Mouse (Mus musculus) kidney, postnatal 0 days (tissue): ENCODE data around the gene Vmn1r57. TPM values are rescaled to one million over a fixed set of nuclear protein-coding genes. Genes with fewer than 3 reads are reported as not detected.
"Not testable (repeated sequence)": the region's sequence is repeated elsewhere in the genome, so short reads cannot be mapped to it uniquely, and the experiment has no call there.

Experiments used
- ATAC-seq: fragments of 200-750 bp; cut with Nextera tagmentation; replicated peaks from 2 replicates; pipeline ENCODE4 v1.8.0; 2017; ENCODE audit warnings: low read depth, moderate number of reproducible peaks, moderate TSS enrichment, moderate library complexity; ENCODE audit not compliant: low FRiP score
- DNase-seq: peaks from one replicate; pipeline ENCODE4 v3.0.0-alpha.2; 2016; ENCODE audit warnings: low spot score
- H3K27ac ChIP-seq: fragments of 300-500 bp; sonication (generic); 2 replicates; pipeline ENCODE4 v1.5.1; 2014; ENCODE audit warnings: mild to moderate bottlenecking
- H3K27me3 ChIP-seq: fragments of 300-500 bp; sonication (generic); 2 replicates; pipeline ENCODE4 v1.6.1; 2014; ENCODE audit warnings: low read length, mixed read lengths; ENCODE audit not compliant: insufficient read depth
- H3K36me3 ChIP-seq: fragments of 300-500 bp; sonication (generic); 2 replicates; pipeline ENCODE4 v1.6.1; 2014; ENCODE audit warnings: low read length, mixed read lengths; ENCODE audit not compliant: insufficient read depth
- H3K4me1 ChIP-seq: fragments of 300-500 bp; sonication (generic); replicated peaks from 2 replicates; pipeline ENCODE4 v1.6.1; 2014; ENCODE audit warnings: antibody characterized with exemption, low read length, mixed read lengths; ENCODE audit not compliant: insufficient read depth
- H3K4me2 ChIP-seq: fragments of 300-500 bp; sonication (generic); 2 replicates; pipeline ENCODE4 v1.6.1; 2014; ENCODE audit warnings: mild to moderate bottlenecking, low read length, moderate library complexity, mixed read lengths
- H3K4me3 ChIP-seq: fragments of 300-500 bp; sonication (generic); replicated peaks from 2 replicates; pipeline ENCODE4 v1.5.1; 2014; ENCODE audit warnings: low read depth, low read length
- H3K9ac ChIP-seq: fragments of 300-500 bp; sonication (generic); 2 replicates; pipeline ENCODE4 v1.6.1; 2014; ENCODE audit warnings: low read depth, low read length
- H3K9me3 ChIP-seq: fragments of 300-500 bp; sonication (generic); replicated peaks from 2 replicates; pipeline ENCODE4 v1.6.1; 2016; ENCODE audit warnings: low read length, inconsistent platforms, mixed read lengths
- CTCF ChIP-seq: IDR thresholded peaks from 2 replicates; pipeline ENCODE4 v1.5.1; 2016; ENCODE audit warnings: antibody characterized with exemption, low read depth, mild to moderate bottlenecking, moderate library complexity
- WGBS: fragments of 180-500 bp; shearing (Covaris S2); extraction: QIAGEN DNeasy Blood & Tissue Kit; methylation state at CpG from one replicate; pipeline ENCODE4 v1.1.7; 2014; 5-methylcytosine and 5-hydroxymethylcytosine counted together
- polyA plus RNA-seq: library from polyadenylated mRNA; unstranded; fragments of >200 nt; fragmentation: Nextera tagmentation; extraction: Ambion mirVana; gene quantifications from 2 replicates; pipeline ENCODE4 v1.2.1, GENCODE M21; 2015

Gene Vmn1r57
- not detected in 2 replicates for polyA plus RNA-seq

DNA sequence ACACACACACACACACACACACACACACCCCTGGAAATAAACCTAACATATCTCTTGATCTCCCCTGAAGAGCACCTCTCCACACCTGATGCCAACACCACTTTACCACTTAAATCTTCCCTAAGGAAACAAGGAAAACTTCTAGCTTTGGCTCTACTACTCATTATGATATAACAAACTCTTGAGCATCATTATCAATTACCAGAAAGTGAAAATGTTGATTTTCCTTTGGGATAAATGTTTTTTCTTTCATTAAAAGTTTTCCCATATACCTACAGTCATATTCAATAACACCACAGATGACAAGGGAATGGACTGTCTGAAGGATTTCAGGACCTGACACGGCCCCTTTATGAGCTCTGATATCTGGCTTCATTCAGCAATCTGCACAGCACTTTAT, at the start of gene Vmn1r57:
TSS of gene Vmn1r57 (plus strand) at position 301 of the 400 bp plus-strand sequence.
- H3K4me1 ChIP-seq, H3K27me3 ChIP-seq, H3K27ac ChIP-seq, H3K4me2 ChIP-seq, DNase-seq, H3K4me3 ChIP-seq, ATAC-seq, H3K36me3 ChIP-seq, H3K9ac ChIP-seq, H3K9me3 ChIP-seq: not testable (repeated sequence)
- 79% methylated on average over 1 of the region's 1 CpGs for WGBS

DNA sequence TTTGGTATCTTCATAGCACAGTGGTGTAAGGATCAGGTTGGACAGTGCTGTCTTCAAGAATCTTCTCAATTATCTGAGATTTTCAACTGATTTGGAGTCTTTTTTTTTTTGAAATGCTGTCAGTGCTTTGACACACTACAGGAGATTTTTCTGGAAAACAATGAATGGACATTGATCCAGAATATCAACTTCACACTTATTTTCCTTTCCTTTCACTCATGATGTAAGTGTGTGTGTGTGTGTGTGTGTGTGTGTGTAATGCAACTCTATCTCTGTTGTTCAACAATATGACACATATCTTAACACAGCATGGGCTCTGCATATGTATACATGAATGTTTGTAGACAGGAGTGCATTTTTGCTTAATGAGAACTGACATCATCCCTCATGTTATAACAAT, 21.6 kb upstream of the Vmn1r57 start, which contains the start of gene Vmn1r56:
TSS of gene Vmn1r56 (minus strand) at position 101 of the 400 bp plus-strand sequence.
- H3K27me3 ChIP-seq, ATAC-seq, H3K4me3 ChIP-seq, DNase-seq, H3K4me1 ChIP-seq, H3K4me2 ChIP-seq, H3K9me3 ChIP-seq, H3K27ac ChIP-seq, H3K9ac ChIP-seq, H3K36me3 ChIP-seq: not testable (repeated sequence)

DNA sequence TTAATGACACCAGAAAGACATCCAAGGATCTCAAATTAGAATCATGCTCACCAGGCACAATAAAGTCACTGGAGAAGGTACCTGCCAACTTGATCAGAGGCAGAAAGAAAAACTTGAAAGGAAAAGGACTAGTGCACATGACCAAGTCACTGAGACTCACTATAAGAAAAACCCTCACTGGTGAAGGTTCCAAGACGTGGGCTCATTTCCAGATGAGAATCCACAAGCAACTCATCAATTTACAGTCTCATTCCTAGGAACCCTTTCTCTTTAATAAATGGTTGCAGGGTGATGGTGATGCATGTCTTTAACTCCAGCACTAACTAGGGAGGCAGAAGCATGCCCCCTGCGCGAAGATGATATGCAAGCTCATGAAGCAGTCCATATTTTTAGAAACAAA, 44.8 kb downstream of the Vmn1r57 start:
- Histone ChIP-seq H3K9me3 (no peaks in the 10 kb centered on the region; the same call in 1 of the 2 replicates), H3K27ac (no peak overlapping the region), H3K4me1 (no peaks in the 10 kb centered on the region), H3K36me3 (no peaks in the 10 kb centered on the region), H3K4me2 (no peak overlapping the region), H3K4me3 (no peak overlapping the region), H3K9ac (no peak overlapping the region), H3K27me3 (no peaks in the 10 kb centered on the region)
- 83% methylated on average over 3 of the region's 3 CpGs for WGBS
- TF ChIP-seq CTCF = no peak
- ATAC-seq = no peak
- no peak for DNase-seq

Other genes with a start within 250 kb of the Vmn1r57 start
- 0.05 TPM in 1 of 2 replicates, not detected in the other for gene Sbk3, start 247.3 kb upstream of the Vmn1r57 start, polyA plus RNA-seq
- gene Zfp579, start 222.3 kb upstream of the Vmn1r57 start, polyA plus RNA-seq = 21.2 and 21.3 TPM in 2 replicates
- 12.8 and 14.1 TPM in 2 replicates for gene Zfp524, start 204.1 kb upstream of the Vmn1r57 start, polyA plus RNA-seq
- gene Fiz1, start 203.8 kb upstream of the Vmn1r57 start, polyA plus RNA-seq = 30.4 and 31.8 TPM in 2 replicates
- 4.7 and 5.7 TPM in 2 replicates for gene Gm44973, start 203.0 kb upstream of the Vmn1r57 start, polyA plus RNA-seq
- gene Zfp865, start 198.1 kb upstream of the Vmn1r57 start, polyA plus RNA-seq = 4.7 and 5.6 TPM in 2 replicates
- 22.7 and 23.5 TPM in 2 replicates for gene Ccdc106, start 197.9 kb upstream of the Vmn1r57 start, polyA plus RNA-seq
- not detected in 2 replicates for gene 4632433K11Rik, start 184.4 kb upstream of the Vmn1r57 start, polyA plus RNA-seq
- gene Zfp784, start 180.0 kb upstream of the Vmn1r57 start, polyA plus RNA-seq = 5.7 and 6.6 TPM in 2 replicates
- gene Zfp580, start 167.0 kb upstream of the Vmn1r57 start, polyA plus RNA-seq = 48.7 and 54.0 TPM in 2 replicates
- gene U2af2, start 156.3 kb upstream of the Vmn1r57 start, polyA plus RNA-seq = 95.0 and 103 TPM in 2 replicates
- 58.4 and 61.7 TPM in 2 replicates for gene Epn1, start 138.3 kb upstream of the Vmn1r57 start, polyA plus RNA-seq
- gene Rfpl4, start 101.5 kb upstream of the Vmn1r57 start, polyA plus RNA-seq = not detected in 2 replicates
- 0.79 and 0.83 TPM in 2 replicates for gene Rasl2-9, start 92.5 kb upstream of the Vmn1r57 start, polyA plus RNA-seq
- gene Vmn1r55, start 68.8 kb upstream of the Vmn1r57 start, polyA plus RNA-seq = not detected in 2 replicates
- not detected in 2 replicates for gene Vmn1r56, start 21.7 kb upstream of the Vmn1r57 start, polyA plus RNA-seq
- gene Gm5065, start 132.0 kb downstream of the Vmn1r57 start, polyA plus RNA-seq = not detected in 2 replicates
- not detected in 2 replicates for gene Nlrp2, start 132.5 kb downstream of the Vmn1r57 start, polyA plus RNA-seq
- gene Vmn1r58, start 194.9 kb downstream of the Vmn1r57 start, polyA plus RNA-seq = not detected in 2 replicates
- gene Vmn1r59, start 238.3 kb downstream of the Vmn1r57 start, polyA plus RNA-seq = not detected in 2 replicates